Mouse (Mus musculus) embryo, embryonic 11.5 days (tissue): ENCODE results near the gene Ube2v1.

Source experiments
- DNase-seq: peaks from one replicate; pipeline ENCODE4 v3.0.0-alpha.2; 2012; ENCODE audit warnings: low read depth, low spot score

Gene Ube2v1

GRCm38 (mm10) chr2:167563703-167564102, 68.2 kb downstream of the Ube2v1 start:
- DNase-seq, result no peak

- no peak for DNase-seq
Observed at GRCm38 (mm10) chr2:167563035-167563434, 68.9 kb downstream of the Ube2v1 start.

- no peak for DNase-seq
Observed at GRCm38 (mm10) chr2:167562101-167562500, 69.8 kb downstream of the Ube2v1 start.

GRCm38 (mm10) chr2:167559413-167559812, 72.5 kb downstream of the Ube2v1 start:
- no peak for DNase-seq
